Mouse (Mus musculus): ENCODE measurements around the gene Rpain.

Rpain gene

DNA sequence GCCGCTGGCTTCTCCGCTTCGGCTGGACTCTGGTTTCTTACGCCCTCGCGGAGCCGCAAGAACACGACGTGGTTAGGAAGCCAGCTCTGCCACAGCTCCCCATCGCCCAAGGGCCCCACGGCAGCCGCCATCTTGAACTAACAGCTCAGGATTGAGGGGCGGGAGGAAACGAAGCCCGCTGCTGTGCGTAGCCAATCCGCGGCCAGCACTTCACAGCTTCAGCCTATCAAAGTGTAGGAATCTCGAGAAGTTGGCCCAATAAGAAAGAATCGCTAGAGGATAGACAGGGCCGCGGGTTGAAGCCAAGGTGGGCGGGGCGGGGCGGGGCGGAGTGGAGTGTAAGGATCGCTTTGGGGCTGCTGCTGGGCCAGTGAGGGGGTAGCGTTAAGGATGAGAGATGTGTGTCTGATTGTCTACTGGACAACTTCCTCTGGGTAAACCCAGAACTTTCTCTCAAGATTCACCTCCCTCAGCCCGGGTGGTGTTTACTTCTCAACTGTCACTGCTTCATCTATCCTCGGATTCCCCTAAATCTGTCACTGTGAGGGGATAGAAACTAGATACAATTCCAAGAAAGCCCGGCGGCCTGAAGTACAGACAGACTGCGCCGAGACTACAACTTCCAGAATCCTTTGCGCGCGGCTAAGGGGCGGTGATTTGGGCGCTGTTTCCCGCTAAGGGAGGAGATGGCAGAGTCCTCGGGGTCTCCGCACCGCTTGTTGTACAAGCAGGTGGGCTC is at the start of gene Rpain, which contains the start of gene Nup88:
Rpain (plus strand) TSS at position 393 of the 739 bp plus-strand sequence.
Nup88 (minus strand) TSS at position 153 of the 739 bp plus-strand sequence.
- peak; percentile 91 for DNase-seq

DNA sequence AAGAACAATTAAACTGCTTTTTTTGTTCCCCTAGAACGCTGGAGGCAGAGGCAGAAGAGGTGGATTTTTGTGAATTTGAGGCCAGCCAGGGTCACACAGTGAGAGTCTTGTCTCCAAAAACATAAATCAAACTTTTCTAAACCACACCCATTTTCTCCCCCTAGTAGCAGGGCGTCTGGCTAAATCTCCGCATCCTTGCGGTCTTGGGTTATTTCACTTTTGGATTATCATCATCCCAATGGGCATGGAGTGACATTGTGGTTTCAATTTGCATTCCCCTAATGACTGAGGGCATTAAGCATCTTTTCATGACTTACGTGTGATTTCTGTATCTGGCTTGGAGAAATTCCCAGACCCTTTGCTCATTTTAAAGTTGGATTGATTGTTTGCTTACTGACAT is 38.6 kb upstream of the Rpain start:
- DNase-seq: no peak

DNA sequence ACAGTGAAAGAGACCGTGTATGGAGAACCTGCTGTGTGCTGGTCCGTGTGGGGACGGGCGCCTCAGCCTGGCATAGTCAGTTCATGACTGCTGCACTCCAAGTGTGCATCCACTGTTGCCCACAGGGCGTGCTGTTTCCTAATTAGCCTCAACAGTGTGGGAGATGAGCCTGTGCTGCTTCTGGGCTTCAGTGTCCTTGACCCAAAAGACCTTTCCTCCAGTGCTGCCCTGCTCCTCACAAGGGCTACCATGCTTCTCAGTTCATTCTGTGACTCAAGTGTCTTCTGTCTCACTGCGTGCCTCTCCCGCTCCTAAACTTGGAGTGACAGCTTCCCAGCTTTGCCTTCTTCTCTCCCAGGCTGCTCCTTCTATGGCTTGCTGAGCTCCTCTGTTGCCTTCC is 34.7 kb upstream of the Rpain start:
- DNase-seq: no peak

DNA sequence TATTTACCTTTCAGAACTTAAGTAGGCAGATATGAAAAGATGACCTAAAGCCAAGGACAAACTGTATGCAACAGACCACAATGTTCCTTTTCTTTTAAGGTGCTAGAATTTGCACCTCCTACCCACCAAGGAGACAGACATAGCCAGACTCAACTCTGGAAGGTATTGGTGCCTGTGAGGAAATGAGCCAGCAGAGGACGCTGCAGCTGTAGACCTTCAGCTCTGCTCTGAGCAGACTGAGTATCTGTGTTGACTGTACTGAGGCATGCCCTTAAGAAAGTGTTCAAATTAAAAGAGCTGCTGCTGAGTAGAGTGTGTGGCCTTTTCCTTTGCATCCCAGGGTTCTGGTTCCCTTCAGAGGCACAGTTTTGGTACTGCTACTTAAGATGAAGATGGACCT is 27.4 kb upstream of the Rpain start:
- DNase-seq: no peak

DNA sequence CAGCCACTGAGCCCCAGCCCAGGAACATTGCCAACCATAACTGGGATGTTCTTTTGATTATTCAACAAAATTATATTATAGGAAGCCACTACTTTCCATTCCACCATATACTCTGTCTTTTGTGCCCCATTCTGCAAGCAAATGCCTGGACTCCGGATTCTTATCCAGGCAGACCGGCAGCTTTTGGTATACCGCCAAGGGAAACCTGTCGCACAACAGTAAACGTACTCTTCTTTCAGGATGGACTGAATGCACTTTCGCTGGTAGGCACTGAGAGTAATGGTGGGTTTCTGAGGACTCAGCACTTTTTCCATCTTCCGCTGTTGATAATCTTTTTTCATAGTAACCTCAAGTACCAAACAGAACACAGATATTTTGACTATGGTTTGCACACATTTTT is 26.4 kb upstream of the Rpain start:
- DNase-seq: no peak

DNA sequence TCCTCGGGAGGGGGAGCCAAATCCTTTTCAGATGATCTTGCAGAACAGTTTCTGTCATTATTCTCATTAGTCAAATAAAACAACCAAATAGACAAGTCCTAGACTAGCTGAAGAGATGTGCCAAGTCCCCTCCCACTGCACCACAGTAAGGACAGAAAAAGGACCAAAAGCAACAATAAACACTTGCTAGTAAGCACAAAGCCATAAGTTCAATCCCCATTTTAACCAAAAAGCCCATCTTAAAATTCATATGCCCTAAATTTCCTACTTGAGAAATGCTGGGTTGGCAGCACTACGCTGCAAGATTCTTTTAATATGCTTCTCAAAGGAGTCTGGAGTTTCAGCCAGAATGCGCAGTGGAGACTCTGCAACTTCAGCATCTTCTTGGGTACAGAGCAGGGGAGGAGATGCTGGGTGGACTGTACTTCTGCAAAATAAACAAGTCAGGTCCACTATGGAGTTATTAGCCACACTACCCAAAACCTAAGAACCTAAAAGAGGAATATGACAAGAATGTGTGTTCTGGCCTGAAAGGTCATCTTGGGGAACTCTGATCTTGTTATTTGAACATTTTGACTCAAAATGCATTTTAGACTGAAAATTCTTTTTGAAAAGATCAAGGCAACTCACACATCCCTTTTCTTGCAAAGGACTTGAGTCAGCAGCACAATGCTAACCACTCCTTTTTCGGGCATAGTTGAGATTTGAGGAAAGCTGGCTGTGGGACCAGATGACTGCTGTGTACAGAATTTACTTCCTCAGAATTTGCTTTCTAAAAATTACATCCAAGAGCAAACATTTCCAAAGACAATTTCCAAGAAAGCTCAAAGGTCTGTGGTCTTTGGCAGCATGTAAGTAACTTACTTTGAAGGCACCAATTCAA is 24.8 kb upstream of the Rpain start:
- no peak for DNase-seq

DNA sequence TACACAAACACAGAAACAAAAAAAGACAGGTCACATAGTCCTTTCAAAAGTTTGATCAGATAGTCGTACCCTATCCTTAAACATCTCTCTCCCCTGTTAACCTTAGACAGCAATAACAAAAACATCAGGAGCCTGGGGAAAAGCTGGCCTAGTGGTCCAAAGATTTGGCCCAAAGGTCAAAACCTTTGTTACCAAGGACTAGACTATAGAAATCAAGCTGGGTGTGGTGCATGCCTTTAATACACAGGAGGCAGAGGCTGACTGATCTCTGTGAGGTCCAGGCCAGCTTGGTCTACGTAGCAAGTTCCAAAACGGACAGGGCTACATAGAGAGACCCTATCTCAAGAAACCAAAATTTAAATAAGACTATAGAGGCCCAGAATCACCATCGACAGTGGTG is 15.3 kb upstream of the Rpain start:
- no peak for DNase-seq

DNA sequence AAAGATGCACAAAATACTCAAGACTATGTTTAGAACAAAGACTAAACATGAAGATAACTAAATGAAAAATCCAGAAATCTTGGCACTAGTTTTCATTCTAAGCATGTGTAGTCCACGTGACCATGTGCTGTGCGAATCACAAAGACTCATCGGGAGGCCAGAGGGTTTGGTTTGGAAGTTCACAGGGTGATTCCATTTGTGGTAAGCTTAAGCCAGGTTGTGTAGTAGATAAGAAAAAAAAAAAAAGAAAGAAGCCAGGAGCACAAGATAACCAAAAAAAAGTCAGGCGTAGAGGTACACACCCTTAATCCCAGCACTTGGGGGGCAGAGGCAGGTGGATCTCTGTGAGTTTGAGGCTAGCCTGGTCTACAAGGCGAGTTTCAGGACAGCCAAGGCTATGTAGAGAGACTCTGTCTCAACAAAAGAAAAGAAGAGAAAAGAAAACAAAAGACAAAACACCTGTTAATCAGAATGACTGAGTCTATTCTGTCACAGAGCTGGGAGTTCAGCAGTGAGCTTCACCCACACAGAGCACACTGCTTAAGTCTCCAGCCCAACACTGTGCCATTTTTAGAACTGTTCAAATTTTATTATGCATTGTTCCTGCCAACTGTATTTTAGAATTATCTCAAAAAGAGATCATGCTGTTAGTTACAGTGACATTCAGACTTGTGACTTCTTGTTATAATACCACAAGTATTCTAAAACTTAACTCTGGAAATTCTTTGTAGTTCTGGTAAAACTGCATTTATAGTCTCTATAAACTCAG is 9.0 kb upstream of the Rpain start:
- DNase-seq: no peak

DNA sequence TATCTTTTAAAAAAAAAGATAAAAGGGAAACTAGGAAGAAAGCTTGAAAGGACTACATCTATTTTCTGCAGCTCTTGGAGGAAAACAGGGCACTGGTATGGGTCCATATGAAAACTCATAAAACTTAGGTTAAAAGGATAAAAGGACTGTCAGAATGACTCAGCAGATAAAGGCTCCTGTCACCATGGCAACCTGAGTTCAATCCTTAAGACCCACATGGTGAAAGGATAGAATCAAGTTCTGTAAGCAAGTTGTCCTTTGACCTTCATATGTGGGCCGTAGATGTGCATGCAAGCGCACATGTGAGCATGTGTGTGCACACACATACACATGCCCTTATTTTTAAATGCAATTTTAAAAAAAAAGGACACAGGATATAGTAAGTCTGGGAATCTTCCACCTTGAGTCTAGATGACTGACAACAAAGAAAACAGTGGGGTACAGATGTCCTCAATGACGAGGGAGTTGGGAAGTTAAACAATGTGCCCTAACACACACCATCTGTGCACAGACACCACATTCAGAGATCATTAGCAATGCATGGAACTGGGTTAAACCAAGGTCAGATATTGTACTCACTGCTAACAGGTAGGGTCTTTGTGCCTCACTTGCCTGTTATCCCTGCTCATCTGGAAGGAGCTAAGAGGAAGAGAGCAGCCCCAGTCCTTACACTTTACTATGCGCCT is 5.6 kb upstream of the Rpain start:
- DNase-seq: no peak

DNA sequence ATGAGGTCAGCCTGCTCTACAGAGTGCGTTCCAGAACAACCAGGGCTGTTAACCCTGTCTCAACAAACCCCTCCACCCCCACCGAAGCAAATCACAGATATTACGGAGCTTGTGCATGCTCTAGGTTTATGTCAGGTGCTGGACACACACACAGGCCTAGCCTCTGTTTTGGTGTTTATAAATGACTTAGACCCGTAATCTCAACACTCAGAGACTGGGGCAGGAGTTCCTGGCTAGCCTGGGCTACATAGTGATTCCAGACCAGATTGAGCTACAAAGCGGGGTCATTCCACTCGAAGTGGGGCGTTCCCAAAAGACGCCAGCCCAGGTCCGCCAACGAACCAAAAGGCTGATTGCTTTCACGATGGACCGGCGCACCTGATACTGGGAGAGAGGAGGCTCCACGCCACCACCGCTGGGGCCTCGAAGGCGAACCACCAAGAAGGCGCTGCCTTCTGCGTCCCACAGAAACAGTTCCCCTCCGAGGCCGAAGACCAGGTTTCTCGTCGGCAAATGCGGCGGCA is 680 bp upstream of the Rpain start:
- DNase-seq: no peak

DNA sequence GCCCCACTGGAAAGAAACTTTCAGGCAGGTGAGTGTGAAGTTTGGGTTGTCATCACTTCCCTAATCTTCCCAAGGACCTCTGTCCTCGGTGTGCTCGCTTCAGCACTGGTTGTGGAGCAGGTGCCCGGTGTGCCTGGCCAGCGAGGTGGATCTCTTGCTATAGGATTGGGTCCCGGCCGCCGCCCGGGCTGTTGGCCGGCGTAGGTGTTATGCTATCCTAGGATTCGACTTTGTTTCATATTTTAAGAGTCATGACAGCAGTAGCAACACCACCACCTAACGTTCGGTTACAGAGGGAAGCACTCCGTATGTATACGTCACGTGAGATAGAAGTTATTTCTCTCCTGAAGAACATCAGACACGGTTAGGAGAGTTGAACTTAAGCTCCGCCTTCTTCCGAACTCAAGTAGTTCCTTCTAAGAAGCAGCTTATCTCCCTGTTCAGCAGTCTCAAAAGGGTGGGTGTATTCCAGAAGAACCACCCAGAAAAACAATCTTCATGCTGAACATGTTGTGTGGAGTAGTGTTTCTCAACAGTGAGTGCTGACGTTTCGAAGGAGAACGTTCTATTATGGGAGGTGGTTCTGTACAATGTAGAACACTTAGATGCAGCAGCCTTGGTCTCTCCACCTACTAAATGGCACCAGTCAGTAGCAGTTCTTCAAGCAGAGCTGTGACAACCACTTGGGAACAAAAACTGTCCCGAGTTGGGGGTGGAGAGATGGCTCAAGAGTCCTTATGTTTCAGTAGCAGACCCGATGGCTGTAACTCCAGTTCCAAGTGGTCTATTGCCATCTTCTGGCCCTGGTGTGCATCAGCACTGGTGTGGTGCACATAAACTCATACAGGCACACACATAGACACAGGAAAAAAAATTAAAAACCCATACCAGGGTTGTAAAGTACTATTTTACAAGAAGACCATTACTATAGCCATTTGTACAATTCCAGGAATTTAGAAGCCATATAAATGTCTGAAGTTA is 837 bp downstream of the Rpain start:
- no peak for DNase-seq

DNA sequence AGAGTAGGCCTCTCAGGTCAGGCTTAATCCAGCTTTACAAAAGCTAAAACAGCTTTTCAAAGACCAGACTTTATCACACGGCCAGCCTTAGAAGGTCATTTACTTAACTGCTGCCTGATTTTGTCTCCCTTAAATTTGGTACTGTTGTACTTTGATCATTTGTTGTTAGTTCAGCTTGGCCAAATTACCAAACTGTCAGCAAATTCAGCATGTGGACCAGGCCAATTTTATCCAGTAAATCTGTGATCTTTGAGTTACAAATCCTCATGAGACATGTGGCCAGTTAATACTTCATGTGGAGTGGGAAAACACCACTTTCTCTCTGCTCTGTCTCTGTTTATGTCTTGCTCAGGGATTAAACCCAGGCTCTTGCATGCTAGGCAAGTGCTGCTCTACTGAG is 2.6 kb downstream of the Rpain start:
- DNase-seq: no peak

DNA sequence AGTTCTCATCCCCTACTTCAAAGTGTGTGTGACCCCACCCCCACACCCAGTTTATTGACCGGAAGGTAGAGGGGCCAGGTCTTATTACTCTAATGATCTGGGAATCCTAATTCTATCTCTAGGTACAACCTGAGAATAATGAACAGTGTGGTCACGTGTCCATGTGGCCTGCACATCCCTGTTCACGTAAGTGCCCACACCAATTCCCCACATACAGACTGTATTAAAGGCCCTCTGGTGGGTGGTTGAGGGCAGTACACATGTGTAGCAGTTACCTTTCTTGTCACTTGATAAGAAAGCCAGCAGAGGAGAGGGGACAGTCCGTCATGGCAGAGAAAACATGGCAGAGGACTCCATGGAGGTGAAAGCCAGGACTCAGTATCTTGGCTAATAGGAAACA is 3.9 kb downstream of the Rpain start:
- no peak for DNase-seq

DNA sequence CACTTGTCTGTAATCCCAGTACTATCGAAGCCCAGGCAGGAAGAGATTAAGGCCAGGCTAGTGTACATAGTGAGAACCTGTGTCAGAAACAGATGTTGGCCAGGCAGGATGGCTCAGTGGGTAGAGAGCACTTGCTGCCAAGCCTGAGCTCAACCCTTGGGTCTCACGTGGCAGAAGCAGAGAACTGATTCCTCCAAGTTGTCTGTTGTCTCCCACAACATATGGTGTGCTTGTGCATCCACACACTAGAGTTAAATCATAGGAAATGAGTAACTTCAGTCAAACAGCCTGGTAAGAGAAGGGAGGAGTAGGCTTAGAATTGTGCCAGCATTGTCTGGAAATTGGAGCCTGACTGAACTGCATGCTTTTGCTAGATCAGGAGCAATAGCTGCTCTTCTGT is 5.2 kb downstream of the Rpain start:
- DNase-seq: peak; percentile 17

DNA sequence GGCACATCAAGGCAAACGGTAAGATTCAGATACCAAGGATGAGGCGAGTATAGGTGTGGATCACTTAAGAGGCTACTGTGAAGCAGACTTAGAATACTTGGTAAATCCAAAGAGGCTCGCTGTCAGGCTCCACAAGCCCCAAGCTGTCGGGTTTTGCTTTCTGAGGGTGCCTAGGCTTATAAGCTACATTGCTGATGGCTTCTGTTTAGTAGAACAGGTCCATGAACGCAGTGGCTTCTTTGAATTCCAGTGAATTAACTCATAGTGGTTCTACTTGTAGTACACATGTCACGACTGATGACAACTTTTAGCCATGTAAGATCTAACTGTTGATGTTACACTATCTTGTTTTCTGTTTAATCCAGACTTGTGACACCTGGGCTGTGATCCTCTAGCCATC is 7.3 kb downstream of the Rpain start:
- no peak for DNase-seq

DNA sequence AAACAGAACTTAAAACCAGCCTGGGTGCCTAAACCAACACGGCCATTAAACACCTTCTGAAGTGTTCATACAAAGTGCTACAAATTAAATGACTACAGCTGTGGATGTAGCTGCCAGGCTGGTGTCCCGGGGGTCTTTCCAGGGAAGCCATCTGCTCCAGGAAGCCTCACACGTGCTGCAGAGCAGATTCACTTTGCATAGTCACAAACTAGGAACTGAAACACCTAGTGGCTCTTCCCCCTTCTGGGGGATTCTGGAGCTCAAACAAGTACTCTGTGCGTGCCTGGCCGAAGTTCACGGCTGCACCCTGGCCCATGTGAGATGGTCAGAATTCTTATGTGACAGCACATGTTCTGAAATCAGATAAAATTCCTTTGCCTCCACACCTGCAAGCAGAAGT is 10.2 kb downstream of the Rpain start:
- DNase-seq: no peak

DNA sequence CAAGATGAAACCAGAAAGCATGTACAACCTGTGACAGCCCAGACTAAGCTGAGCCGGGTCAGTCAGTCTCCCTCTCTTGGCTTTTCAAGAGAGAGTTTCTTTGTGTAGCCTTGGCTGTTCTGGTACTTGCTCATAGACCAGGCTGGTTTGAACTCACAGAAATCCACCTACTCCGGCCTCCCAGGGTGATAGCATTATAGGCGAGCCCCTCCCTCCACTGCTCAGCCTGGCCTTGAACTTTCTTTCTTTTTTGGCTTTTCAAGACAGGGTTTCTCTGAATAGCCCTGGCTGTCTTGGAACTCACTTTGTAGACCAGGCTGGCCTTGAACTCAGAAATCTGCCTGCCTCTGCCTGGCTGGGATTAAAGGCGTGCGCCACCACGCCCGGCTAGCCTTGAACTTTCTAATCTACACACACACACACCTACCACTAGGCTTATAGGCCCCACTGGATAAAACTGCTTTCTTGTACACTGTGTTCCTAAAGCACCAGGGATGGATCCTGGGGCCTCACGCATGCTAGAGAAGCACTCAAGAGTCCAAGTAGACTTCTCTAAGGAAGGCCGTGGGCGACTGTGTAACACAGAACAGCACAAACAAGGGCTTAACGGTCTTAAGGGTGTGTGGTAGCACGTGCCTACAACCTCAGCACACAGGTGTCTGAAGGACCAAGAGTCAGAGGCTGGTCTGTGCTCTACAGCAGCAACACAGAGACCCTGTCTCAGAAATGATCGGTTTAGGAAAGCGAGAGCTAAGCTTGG is 10.9 kb downstream of the Rpain start:
- no peak for DNase-seq

DNA sequence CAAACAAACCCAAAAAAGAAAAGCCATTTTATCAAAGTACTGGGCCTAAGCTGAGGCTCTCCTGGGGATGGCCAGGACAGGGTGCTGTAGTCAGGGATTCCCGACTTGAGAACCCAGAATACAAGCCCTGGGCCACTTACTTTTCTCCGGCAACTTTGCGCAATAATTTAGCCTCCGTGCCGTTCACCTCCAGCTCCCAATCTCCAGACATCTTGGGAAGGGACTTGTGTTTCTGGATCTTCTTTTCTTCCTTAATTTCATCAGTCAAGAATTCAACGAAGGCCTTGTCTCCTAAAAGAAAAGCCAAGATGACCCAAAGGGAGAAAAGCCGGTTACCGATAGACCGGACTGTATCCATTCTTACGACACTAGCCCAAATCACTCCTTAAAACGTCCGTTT is 12.0 kb downstream of the Rpain start:
- DNase-seq: no peak

DNA sequence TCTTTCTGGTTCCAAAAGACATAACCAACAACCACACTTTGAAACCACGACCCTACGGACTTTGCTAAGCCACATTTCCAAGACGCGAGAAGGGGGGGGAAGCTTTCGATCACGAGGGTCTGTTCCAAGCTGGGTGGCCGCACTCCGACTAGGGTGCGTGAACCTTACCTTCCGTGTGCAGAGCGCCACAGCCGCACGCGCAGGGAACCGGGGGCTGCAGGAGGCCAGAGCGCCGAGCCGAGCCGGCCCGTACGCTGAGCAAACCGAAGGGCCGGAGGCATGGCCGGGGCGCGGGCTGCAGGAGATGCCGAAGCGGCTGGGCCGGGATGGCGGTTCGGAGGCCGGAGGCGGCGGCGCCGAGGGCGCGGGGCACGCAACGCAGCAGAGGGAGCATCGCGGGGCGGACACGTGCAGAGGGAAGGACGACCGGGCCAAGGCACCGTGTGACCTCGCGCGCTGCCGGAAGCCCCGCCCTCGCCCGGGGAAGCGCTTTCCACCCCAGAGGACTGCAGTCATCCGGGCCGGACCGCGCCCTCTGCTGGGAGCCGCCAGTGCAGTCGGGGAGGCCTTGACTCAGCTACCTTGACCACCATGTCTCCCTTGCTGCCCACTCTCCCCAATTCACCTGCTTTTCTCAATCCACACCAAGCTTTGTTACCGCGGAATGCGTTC is 12.7 kb downstream of the Rpain start, which contains the start of gene C1qbp:
C1qbp (minus strand) TSS at position 470 of the 672 bp plus-strand sequence.
- peak; percentile 92 for DNase-seq

DNA sequence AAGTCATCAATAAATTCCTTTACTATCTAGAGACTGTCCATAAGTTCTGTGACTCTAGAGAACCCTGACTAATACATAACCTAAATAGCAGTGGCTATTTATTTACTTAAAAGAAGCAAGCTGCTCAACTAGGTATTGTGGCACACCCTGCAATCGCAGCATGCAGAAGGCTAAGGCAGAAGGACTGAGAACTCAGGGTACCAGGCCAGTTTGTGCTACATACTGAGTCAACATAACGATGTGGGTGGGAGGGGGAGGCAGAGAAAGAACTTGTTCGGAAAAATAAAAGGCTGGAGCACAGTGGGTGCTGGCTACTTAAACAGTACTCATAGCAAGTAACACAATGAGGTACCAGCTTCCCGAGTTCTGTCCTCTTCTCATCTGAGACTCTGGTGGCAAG is 31.2 kb downstream of the Rpain start:
- no peak for DNase-seq

All from right cerebral cortex, postnatal 25 days (tissue).